Mouse (Mus musculus) lung, embryonic 15.5 days (tissue): ENCODE data around the gene Sez6l2. TPM values are rescaled to one million over a fixed set of nuclear protein-coding genes. Genes with fewer than 3 reads are reported as not detected.
A peak's percentile ranks its signal among the peaks of the same experiment; 100 is the strongest.

Experiments
- ATAC-seq: fragments of 200-750 bp; cut with Nextera tagmentation; 2 replicates; pipeline ENCODE4 v1.8.0; 2017; ENCODE audit warnings: moderate number of reproducible peaks, borderline replicate concordance; ENCODE audit not compliant: low FRiP score, low TSS enrichment; ENCODE audit errors: extremely low read depth
- H3K27ac ChIP-seq: fragments of 300-500 bp; sonication (generic); 2 replicates; pipeline ENCODE4 v1.5.1; 2015; ENCODE audit warnings: moderate library complexity, mild to moderate bottlenecking, inconsistent platforms
- H3K27me3 ChIP-seq: fragments of 300-500 bp; sonication (generic); 2 replicates; pipeline ENCODE4 v1.6.1; 2015; ENCODE audit warnings: inconsistent platforms
- H3K36me3 ChIP-seq: fragments of 300-500 bp; sonication (generic); 2 replicates; pipeline ENCODE4 v1.6.1; 2015; ENCODE audit warnings: inconsistent platforms
- H3K4me1 ChIP-seq: fragments of 300-500 bp; sonication (generic); 2 replicates; pipeline ENCODE4 v1.6.1; 2015; ENCODE audit warnings: inconsistent platforms
- H3K4me2 ChIP-seq: fragments of 300-500 bp; sonication (generic); 2 replicates; pipeline ENCODE4 v1.6.1; 2015; ENCODE audit warnings: inconsistent platforms, mild to moderate bottlenecking, moderate library complexity
- H3K4me3 ChIP-seq: fragments of 300-500 bp; sonication (generic); 2 replicates; pipeline ENCODE4 v1.5.1; 2015; ENCODE audit warnings: mild to moderate bottlenecking, inconsistent platforms
- H3K9ac ChIP-seq: fragments of 300-500 bp; sonication (generic); 2 replicates; pipeline ENCODE4 v1.6.1; 2015; ENCODE audit warnings: inconsistent platforms
- H3K9me3 ChIP-seq: fragments of 300-500 bp; sonication (generic); 2 replicates; pipeline ENCODE4 v1.6.1; 2016; ENCODE audit warnings: inconsistent platforms
- WGBS: fragments of 180-500 bp; shearing (Covaris S2); methylation state at CpG from one replicate; pipeline ENCODE4 v1.1.7; 2015; 5-methylcytosine and 5-hydroxymethylcytosine counted together
- polyA plus RNA-seq: library from polyadenylated mRNA; unstranded; fragments of >200 nt; fragmentation: Nextera tagmentation; extraction: Ambion mirVana; gene quantifications from 2 replicates; pipeline ENCODE4 v1.2.1, GENCODE M21; 2015

Sez6l2 gene
- polyA plus RNA-seq, 1 experiment from 2014 or later: 0.89 TPM

GRCm38 (mm10) chr7:127018416-127019305, 68.3 kb downstream of the Sez6l2 start:
- H3K4me3 ChIP-seq: no peak overlapping the region; the same call in 1 of the 2 replicates
- peaks cover 84% of the 10 kb centered on the region for H3K4me1 ChIP-seq
- H3K27ac ChIP-seq: peak overlapping the region; percentile 98

DNA sequence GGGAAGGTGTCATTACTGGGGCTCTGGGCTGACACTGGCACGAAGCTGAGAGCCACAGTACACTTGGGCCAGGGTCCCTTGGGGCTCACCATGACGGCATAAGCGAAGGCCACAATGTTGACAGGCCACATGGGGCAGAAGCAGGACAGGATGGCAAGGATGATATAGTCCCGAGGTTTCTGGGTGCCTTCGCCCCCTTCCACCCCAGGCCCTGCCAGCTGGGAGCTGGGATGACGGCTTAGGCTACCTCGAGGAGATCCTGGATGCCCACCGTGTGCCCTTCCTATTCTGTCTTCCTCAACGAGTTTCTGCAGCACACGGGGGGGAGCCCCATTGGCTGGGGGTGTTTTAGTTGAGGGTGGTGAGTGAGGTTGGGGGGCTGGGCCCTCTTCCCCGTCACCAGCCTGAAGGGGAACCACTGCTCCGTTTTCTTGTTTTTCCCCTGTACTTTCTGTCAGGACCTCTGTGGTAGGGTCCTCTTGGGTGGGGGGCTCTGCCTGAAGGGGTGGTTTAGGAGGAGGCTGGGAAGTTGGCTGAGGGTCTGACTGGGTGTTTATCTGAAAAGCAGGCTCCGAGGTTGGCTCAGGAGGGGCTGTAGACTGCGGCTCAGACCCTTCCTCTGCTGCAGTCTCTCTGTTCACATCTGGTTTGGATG, 69.1 kb downstream of the Sez6l2 start:
- Histone ChIP-seq H3K4me3 (no peak overlapping the region; the same call in 1 of the 2 replicates), H3K4me1 (peaks cover 84% of the 10 kb centered on the region), H3K27ac (no peak overlapping the region), H3K9me3 (no peaks in the 10 kb centered on the region), H3K4me2 (peak overlapping the region; percentile 88), H3K9ac (0 out of 2 replicates have a peak overlapping the region, but pooled peaks have one; percentile 56), H3K27me3 (no peaks in the 10 kb centered on the region), H3K36me3 (peaks cover 34% of the 10 kb centered on the region)
- 73% methylated on average over 14 of the region's 14 CpGs for WGBS
- no peak for ATAC-seq

More at GRCm38 (mm10) chr7:127018416-127019305, 68.3 kb downstream of the Sez6l2 start:
- Histone ChIP-seq H3K4me2 (peak overlapping the region; percentile 88; the same call in 1 of the 2 replicates), H3K27me3 (no peaks in the 10 kb centered on the region), H3K36me3 (peaks cover 26% of the 10 kb centered on the region), H3K9me3 (no peaks in the 10 kb centered on the region), H3K9ac (peak overlapping the region; percentile 21; the same call in 1 of the 2 replicates)
- no peak for ATAC-seq
- WGBS: 66% methylated on average over 15 of the region's 15 CpGs

DNA sequence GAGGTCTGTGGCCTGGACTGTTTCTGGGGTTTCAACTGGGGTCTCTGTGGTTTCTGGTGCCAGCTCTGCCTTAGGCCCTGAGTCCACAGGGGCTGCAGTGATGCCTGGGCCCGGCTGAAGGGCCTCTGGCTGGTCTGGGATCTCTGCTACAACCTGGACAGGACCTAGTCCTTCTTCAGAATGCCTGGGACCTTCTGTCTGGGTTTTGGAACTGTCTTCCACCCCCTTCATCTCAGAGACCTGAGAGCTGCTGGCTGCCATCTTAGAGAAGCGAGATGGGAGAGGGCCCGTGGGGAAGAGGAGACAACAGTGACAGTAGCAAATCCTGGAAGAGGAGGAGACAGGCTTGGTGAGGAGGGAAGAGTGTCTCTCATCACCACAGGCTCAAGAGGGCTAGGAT, 69.7 kb downstream of the Sez6l2 start:
- H3K4me2 ChIP-seq: peak overlapping the region; percentile 88
- no peaks in the 10 kb centered on the region for H3K27me3 ChIP-seq
- H3K27ac ChIP-seq: peak overlapping the region; percentile 83; the same call in 1 of the 2 replicates
- no peaks in the 10 kb centered on the region for H3K9me3 ChIP-seq
- H3K4me3 ChIP-seq: peak overlapping the region; percentile 47
- no peak for ATAC-seq
- peaks cover 84% of the 10 kb centered on the region for H3K4me1 ChIP-seq
- 64% methylated on average over 3 of the region's 3 CpGs for WGBS
- H3K36me3 ChIP-seq: peaks cover 33% of the 10 kb centered on the region
- H3K9ac ChIP-seq: peak overlapping the region; percentile 56

Other genes with a start within 250 kb of the Sez6l2 start
- 36.0 and 58.1 TPM in 2 replicates for gene Coro1a, start 242.8 kb upstream of the Sez6l2 start, polyA plus RNA-seq
- 132 and 135 TPM in 2 replicates for gene Mapk3, start 191.0 kb upstream of the Sez6l2 start, polyA plus RNA-seq
- 2.5 and 2.8 TPM in 2 replicates for gene Gdpd3, start 184.2 kb upstream of the Sez6l2 start, polyA plus RNA-seq
- 90.3 and 96.2 TPM in 2 replicates for gene Ypel3, start 173.6 kb upstream of the Sez6l2 start, polyA plus RNA-seq
- gene Tbx6, start 169.1 kb upstream of the Sez6l2 start, polyA plus RNA-seq: 0.26 and 0.51 TPM in 2 replicates
- gene Ppp4c, start 158.1 kb upstream of the Sez6l2 start, polyA plus RNA-seq: 260 and 262 TPM in 2 replicates
- gene Fam57b, start 152.9 kb upstream of the Sez6l2 start, polyA plus RNA-seq: 0.10 and 0.19 TPM in 2 replicates
- gene 4930451I11Rik, start 118.9 kb upstream of the Sez6l2 start, polyA plus RNA-seq: not detected in 2 replicates
- 0.81 and 1.1 TPM in 2 replicates for gene Doc2a, start 103.1 kb upstream of the Sez6l2 start, polyA plus RNA-seq
- 31.6 and 34.4 TPM in 2 replicates for gene Hirip3, start 88.6 kb upstream of the Sez6l2 start, polyA plus RNA-seq
- gene Ino80e, start 88.2 kb upstream of the Sez6l2 start, polyA plus RNA-seq: 76.6 and 78.3 TPM in 2 replicates
- 48.0 and 55.0 TPM in 2 replicates for gene Taok2, start 65.9 kb upstream of the Sez6l2 start, polyA plus RNA-seq
- 31.6 and 32.9 TPM in 2 replicates for gene Tmem219, start 27.6 kb upstream of the Sez6l2 start, polyA plus RNA-seq
- gene Kctd13, start 21.7 kb upstream of the Sez6l2 start, polyA plus RNA-seq: 13.6 and 15.0 TPM in 2 replicates
- 0.09 TPM in 1 of 2 replicates, not detected in the other for gene Asphd1, start 981 bp upstream of the Sez6l2 start, polyA plus RNA-seq
- 110 and 117 TPM in 2 replicates for gene Cdipt, start 25.4 kb downstream of the Sez6l2 start, polyA plus RNA-seq
- gene Cdiptos, start 25.5 kb downstream of the Sez6l2 start, polyA plus RNA-seq: 1.3 and 2.1 TPM in 2 replicates
- gene Mvp, start 64.1 kb downstream of the Sez6l2 start, polyA plus RNA-seq: 13.0 and 13.9 TPM in 2 replicates
- not detected in 2 replicates for gene Pagr1b, start 65.9 kb downstream of the Sez6l2 start, polyA plus RNA-seq
- gene Pagr1a, start 66.8 kb downstream of the Sez6l2 start, polyA plus RNA-seq: 63.5 and 86.1 TPM in 2 replicates
- gene Gm42742, start 70.5 kb downstream of the Sez6l2 start, polyA plus RNA-seq: 23.7 and 46.1 TPM in 2 replicates
- gene Prrt2, start 70.6 kb downstream of the Sez6l2 start, polyA plus RNA-seq: 3.0 and 3.9 TPM in 2 replicates
- 73.0 and 73.3 TPM in 2 replicates for gene Maz, start 76.5 kb downstream of the Sez6l2 start, polyA plus RNA-seq
- 158 and 165 TPM in 2 replicates for gene Kif22, start 91.9 kb downstream of the Sez6l2 start, polyA plus RNA-seq
- gene Zg16, start 136.8 kb downstream of the Sez6l2 start, polyA plus RNA-seq: not detected in 2 replicates
- 7.7 and 10.1 TPM in 2 replicates for gene AI467606, start 140.8 kb downstream of the Sez6l2 start, polyA plus RNA-seq
- gene Qprt, start 171.7 kb downstream of the Sez6l2 start, polyA plus RNA-seq: 0.64 and 1.0 TPM in 2 replicates
- gene Spn, start 187.3 kb downstream of the Sez6l2 start, polyA plus RNA-seq: 0.24 and 0.47 TPM in 2 replicates
- 61.7 and 63.6 TPM in 2 replicates for gene Cd2bp2, start 245.5 kb downstream of the Sez6l2 start, polyA plus RNA-seq